25 mouse cellular contexts compared by ENCODE assay signal in genomic region chrX:159484247-159484646, GRCm38 (mm10). TPM values are rescaled to one million over a fixed set of nuclear protein-coding genes. Genes with fewer than 3 reads are reported as not detected.
DNase-seq lines count a peak whose midpoint lies in the region; ATAC-seq and TF ChIP-seq lines count a peak whose summit lies in the region.
"Had no signal": no experiment of that assay in that cellular context is flagged by ENCODE, and none has a peak within 500 bp of the region (broad histone marks: within the 10 kb centered on the region; RNA-seq: fewer than 3 reads in every experiment).

No protein-coding gene starts in this region.

- 45% methylated on average over 1 of the region's 1 CpGs for WGBS in liver, embryonic 14.5 days (ENCODE audit: insufficient replicate concordance)
- WGBS in liver, embryonic 12.5 days (ENCODE audit: insufficient replicate concordance): 46% methylated on average over 1 of the region's 1 CpGs

- H3K36me3 ChIP-seq in liver, embryonic 14.5 days (replicated peaks; ENCODE audit: control insufficient read depth, insufficient read depth, low read depth): no peaks in the 10 kb centered on the region
- H3K36me3 ChIP-seq in liver, embryonic 12.5 days: no peaks in the 10 kb centered on the region
- H3K36me3 ChIP-seq in E14TG2a.4 (ENCODE audit: insufficient read depth, low read length): no peaks in the 10 kb centered on the region
- H3K36me3 ChIP-seq: heart, embryonic 13.5 days; hindbrain, embryonic 15.5 days; limb, embryonic 10.5 days; midbrain, embryonic 12.5 days had no signal

- H3K27ac ChIP-seq in liver, embryonic 14.5 days: no peak overlapping the region
- H3K27ac ChIP-seq in liver, embryonic 12.5 days: no peak overlapping the region
- H3K27ac ChIP-seq: forebrain, embryonic 13.5 days; heart, embryonic 13.5 days; hindbrain, embryonic 15.5 days; limb, embryonic 10.5 days; midbrain, embryonic 12.5 days had no signal

- no peaks in the 10 kb centered on the region for H3K9me3 ChIP-seq in liver, embryonic 14.5 days (ENCODE audit: control insufficient read depth, low read length)
- H3K9me3 ChIP-seq in liver, embryonic 12.5 days (replicated peaks): no peaks in the 10 kb centered on the region
- H3K9me3 ChIP-seq in E14TG2a.4 (ENCODE audit: low read length): no peaks in the 10 kb centered on the region
- H3K9me3 ChIP-seq: forebrain, embryonic 13.5 days; heart, embryonic 13.5 days; hindbrain, embryonic 15.5 days; limb, embryonic 10.5 days; midbrain, embryonic 12.5 days had no signal

- peak; percentile 30 for DNase-seq in CD4-positive, CD25-positive, alpha-beta regulatory T cell, adult 2 months (ENCODE audit: low read depth, low spot score)
- no peak for DNase-seq in liver, embryonic 14.5 days (ENCODE audit: low read depth in 3 of 3, low spot score in 3 of 3)
- peak; percentile 44 for DNase-seq in induced T-regulatory cell, adult 2 months (ENCODE audit: low read depth)
- DNase-seq in heart, adult 8-10 months (ENCODE audit: low spot score): no peak
- DNase-seq in frontal cortex, adult 2 months (ENCODE audit: extremely low spot score in 1 of 2, low spot score in 1 of 2): no peak
- DNase-seq: adrenal gland, adult 2 months; cerebellum, adult 8-10 months; gastrocnemius, postnatal 36 days; heart, postnatal 36 days; kidney, adult 11 months; kidney, postnatal 14 days; right cerebral cortex, postnatal 14 days; spleen, adult 18-20 months; thymus, adult 18-20 months; thymus, postnatal 4 days had no signal

- no peak overlapping the region for H3K9ac ChIP-seq in liver, embryonic 14.5 days (replicated peaks)
- no peak overlapping the region for H3K9ac ChIP-seq in liver, embryonic 12.5 days
- H3K9ac ChIP-seq: forebrain, embryonic 13.5 days; heart, embryonic 13.5 days; hindbrain, embryonic 15.5 days; midbrain, embryonic 12.5 days had no signal

- TF ChIP-seq CTCF in liver, embryonic 14.5 days (IDR thresholded peaks at IDR 0.05; ENCODE audit: low read depth): peak; percentile 39; the same call in 1 of the 2 replicates
- TF ChIP-seq CTCF in E14TG2a.4 (conservative IDR thresholded peaks at IDR 0.05; ENCODE audit: low read length): peak; percentile 37

- TF ChIP-seq EP300 in liver, embryonic 14.5 days (IDR thresholded peaks at IDR 0.05; ENCODE audit: low read depth): no peak

- no peak overlapping the region for H3K4me2 ChIP-seq in liver, embryonic 14.5 days (ENCODE audit: low read depth)
- H3K4me2 ChIP-seq in liver, embryonic 12.5 days: no peak overlapping the region
- H3K4me2 ChIP-seq: forebrain, embryonic 13.5 days; heart, embryonic 13.5 days; hindbrain, embryonic 15.5 days; liver, embryonic 11.5 days; midbrain, embryonic 12.5 days had no signal

- no peak for ATAC-seq in CD4-positive, CD25-positive, alpha-beta regulatory T cell, adult 4 months
- no peak for ATAC-seq in liver, embryonic 14.5 days (ENCODE audit: insufficient read depth)
- no peak for ATAC-seq in liver, embryonic 12.5 days
- ATAC-seq: forebrain, embryonic 13.5 days had no signal

- no peaks in the 10 kb centered on the region for H3K4me1 ChIP-seq in liver, embryonic 14.5 days (replicated peaks; ENCODE audit: control insufficient read depth in 2 of 2, insufficient read depth in 2 of 2, low read length in 1 of 2)
- no peaks in the 10 kb centered on the region for H3K4me1 ChIP-seq in liver, embryonic 12.5 days
- H3K4me1 ChIP-seq in E14TG2a.4 (replicated peaks; ENCODE audit: low read depth, low read length): no peaks in the 10 kb centered on the region
- H3K4me1 ChIP-seq: forebrain, embryonic 13.5 days; heart, embryonic 13.5 days; hindbrain, embryonic 15.5 days; limb, embryonic 10.5 days; midbrain, embryonic 12.5 days had no signal

- H3K27me3 ChIP-seq in liver, embryonic 14.5 days (ENCODE audit: control insufficient read depth, insufficient read depth, low read length): no peaks in the 10 kb centered on the region
- peaks cover 14% of the 10 kb centered on the region for H3K27me3 ChIP-seq in liver, embryonic 12.5 days (replicated peaks)
- H3K27me3 ChIP-seq in E14TG2a.4 (ENCODE audit: insufficient read depth, low read length): no peaks in the 10 kb centered on the region
- H3K27me3 ChIP-seq: forebrain, embryonic 13.5 days; heart, embryonic 13.5 days; hindbrain, embryonic 15.5 days; midbrain, embryonic 12.5 days had no signal

- H3K4me3 ChIP-seq in liver, embryonic 14.5 days (ENCODE audit: insufficient read depth in 1 of 2, low read depth in 2 of 2, low read length in 2 of 2): no peak overlapping the region
- H3K4me3 ChIP-seq in liver, embryonic 12.5 days: no peak overlapping the region
- no peak overlapping the region for H3K4me3 ChIP-seq in E14TG2a.4 (replicated peaks; ENCODE audit: low read length)
- H3K4me3 ChIP-seq: forebrain, embryonic 13.5 days; heart, embryonic 13.5 days; hindbrain, embryonic 15.5 days; limb, embryonic 10.5 days; midbrain, embryonic 12.5 days; myocyte had no signal

RNA-seq across cellular contexts. Expression of gene Bclaf3, which starts 42.2 kb away (rescaled TPM):
- polyA plus RNA-seq in CD4-positive, CD25-positive, alpha-beta regulatory T cell, adult 4 months (2017; shearing (Covaris generic)): 10 to 100 TPM; 44.9 to 53.6 TPM
- polyA plus RNA-seq in liver, embryonic 14.5 days (2012; rRNA removed): 3.8 and 5.8 TPM in 2 replicates
- polyA plus RNA-seq in liver, embryonic 14.5 days (2014; fragmentation: Nextera tagmentation; extraction: Ambion mirVana): 6.6 and 8.6 TPM in 2 replicates
- polyA plus RNA-seq in liver, embryonic 12.5 days (2016; fragmentation: Nextera tagmentation; extraction: Ambion mirVana): 12.4 and 13.3 TPM in 2 replicates
- total RNA-seq in heart, adult 8-10 months (2022): 1 to 10 TPM; 2.7 to 4.7 (median 2.8) TPM
- polyA plus RNA-seq in frontal cortex, adult 2 months (2012; rRNA removed): 9.8 and 11.2 TPM in 2 replicates

Comparison
In these comparisons a context has a peak if more than half of its experiments do, and no peak if none do; other contexts are left out.
1. DNase-seq: peak in CD4-positive, CD25-positive, alpha-beta regulatory T cell, adult 2 months (single experiment) and induced T-regulatory cell, adult 2 months (single experiment); none in liver, embryonic 14.5 days (0 of 3), heart, adult 8-10 months (single experiment) and frontal cortex, adult 2 months (0 of 2).